Mouse (Mus musculus) CH12.LX (cell line): ENCODE measurements around the gene Eps8. TPM values are rescaled to one million over a fixed set of nuclear protein-coding genes. Genes with fewer than 3 reads are reported as not detected.

Experiments used
- DNase-seq: peaks from one replicate; pipeline ENCODE4 v3.0.0-alpha.2; 2013; ENCODE audit errors: extremely low read depth
- H3K27ac ChIP-seq: 2 replicates; pipeline ENCODE4 v1.5.1; 2012; ENCODE audit warnings: low read depth, mild to moderate bottlenecking, control low read depth, moderate library complexity; ENCODE audit not compliant: insufficient read depth
- H3K27me3 ChIP-seq: replicated peaks from 2 replicates; pipeline ENCODE3; 2012; ENCODE audit warnings: inconsistent platforms
- H3K36me3 ChIP-seq, 2 experiments: replicated peaks in 1 of 2; 2 replicates each; pipeline versions ENCODE3 to v1.6.1; 2012; ENCODE audit warnings: inconsistent platforms in 1 of 2, low read length in 1 of 2, mild to moderate bottlenecking in 1 of 2, mixed read lengths in 1 of 2, moderate library complexity in 1 of 2; ENCODE audit not compliant: control insufficient read depth in 1 of 2, insufficient read depth in 1 of 2
- H3K4me1 ChIP-seq, 2 experiments: 2 replicates each; pipeline ENCODE4 v1.6.1; 2012; ENCODE audit warnings: inconsistent platforms in 1 of 2, moderate library complexity in 1 of 2; ENCODE audit not compliant: insufficient read depth in 2 of 2, control insufficient read depth in 1 of 2
- H3K4me2 ChIP-seq: 2 replicates; pipeline ENCODE4 v1.6.1; 2012; ENCODE audit warnings: low read depth, mild to moderate bottlenecking, control low read depth; ENCODE audit not compliant: poor library complexity, insufficient read depth, severe bottlenecking
- H3K4me3 ChIP-seq, 3 experiments: fragments of 150-350 bp in 1 of 3; sonication (generic) in 1 of 3; replicated peaks in 1 of 3; 2 replicates each; pipeline versions ENCODE3 to v1.5.1; 2011 to 2012; ENCODE audit warnings: low read depth in 2 of 3, low read length in 2 of 3, mild to moderate bottlenecking in 2 of 3, moderate library complexity in 2 of 3, control low read depth in 1 of 3, improper control_type of control experiment in 1 of 3, inconsistent platforms in 1 of 3, mixed read lengths in 1 of 3; ENCODE audit not compliant: poor library complexity in 1 of 3
- H3K79me2 ChIP-seq: replicated peaks from 2 replicates; pipeline ENCODE4 v1.6.1; 2012; ENCODE audit warnings: mild to moderate bottlenecking, moderate library complexity; ENCODE audit not compliant: control insufficient read depth, poor library complexity, insufficient read depth, severe bottlenecking; ENCODE audit errors: extremely low read depth
- H3K9ac ChIP-seq: 2 replicates; pipeline ENCODE4 v1.6.1; 2012; ENCODE audit warnings: low read depth, mild to moderate bottlenecking, control low read depth, moderate library complexity; ENCODE audit not compliant: insufficient read depth
- H3K9me3 ChIP-seq: replicated peaks from 2 replicates; pipeline ENCODE3; 2012; ENCODE audit warnings: low read length, inconsistent platforms, mixed read lengths
- BHLHE40 ChIP-seq: IDR thresholded peaks from 2 replicates; pipeline ENCODE4 v1.6.1; 2011; ENCODE audit warnings: mild to moderate bottlenecking, low read depth, low read length, improper control_type of control experiment
- CHD1 ChIP-seq: IDR thresholded peaks from 2 replicates; pipeline ENCODE4 v1.6.1; 2012; ENCODE audit warnings: low read depth, low read length, improper control_type of control experiment, inconsistent platforms
- CHD2 ChIP-seq: IDR thresholded peaks from 2 replicates; pipeline ENCODE4 v1.6.1; 2011; ENCODE audit warnings: low read length, improper control_type of control experiment
- CTCF ChIP-seq, 2 experiments: IDR thresholded peaks in 1 of 2; conservative IDR thresholded peaks in 1 of 2; 2 replicates each; pipeline ENCODE4 v1.5.1; 2011 to 2012; ENCODE audit warnings: low read depth in 2 of 2, low read length in 2 of 2, improper control_type of control experiment in 1 of 2, inconsistent platforms in 1 of 2, mild to moderate bottlenecking in 1 of 2, moderate library complexity in 1 of 2
- ELF1 ChIP-seq: IDR thresholded peaks from 2 replicates; pipeline ENCODE4 v1.6.1; 2014; ENCODE audit warnings: low read depth, mild to moderate bottlenecking, inconsistent platforms, low read length, improper control_type of control experiment
- EP300 ChIP-seq: IDR thresholded peaks from 2 replicates; pipeline ENCODE4 v1.6.1; 2011; ENCODE audit warnings: low read length, improper control_type of control experiment
- ETS1 ChIP-seq: conservative IDR thresholded peaks from 2 replicates; pipeline ENCODE4 v1.6.1; 2012; ENCODE audit warnings: low read depth, mild to moderate bottlenecking, inconsistent platforms, low read length, improper control_type of control experiment, moderate library complexity
- GABPA ChIP-seq: IDR thresholded peaks from 2 replicates; pipeline ENCODE4 v1.6.1; 2012; ENCODE audit warnings: low read depth, low read length, improper control_type of control experiment, inconsistent platforms; ENCODE audit not compliant: insufficient replicate concordance
- JUN ChIP-seq: IDR thresholded peaks from 2 replicates; pipeline ENCODE4 v1.6.1; 2011; ENCODE audit warnings: low read depth, mild to moderate bottlenecking, low read length, improper control_type of control experiment, moderate library complexity; ENCODE audit not compliant: insufficient read depth
- JUND ChIP-seq: conservative IDR thresholded peaks from 2 replicates; pipeline ENCODE4 v1.6.1; 2011; ENCODE audit warnings: low read depth, low read length, improper control_type of control experiment
- MAFK ChIP-seq: IDR thresholded peaks from 2 replicates; pipeline ENCODE4 v1.6.1; 2011; ENCODE audit warnings: low read length, improper control_type of control experiment; ENCODE audit not compliant: insufficient replicate concordance
- MAX ChIP-seq: IDR thresholded peaks from 2 replicates; pipeline ENCODE4 v1.6.1; 2011; ENCODE audit warnings: low read length, improper control_type of control experiment
- MAZ ChIP-seq: IDR thresholded peaks from 2 replicates; pipeline ENCODE4 v1.6.1; 2012; ENCODE audit warnings: low read depth, mild to moderate bottlenecking, inconsistent platforms, low read length, improper control_type of control experiment, moderate library complexity
- NELFE ChIP-seq: IDR thresholded peaks from 2 replicates; pipeline ENCODE4 v1.6.1; 2011; ENCODE audit warnings: low read depth, low read length, improper control_type of control experiment
- NRF1 ChIP-seq: IDR thresholded peaks from 2 replicates; pipeline ENCODE4 v1.6.1; 2014; ENCODE audit warnings: low read depth, mild to moderate bottlenecking, inconsistent platforms, low read length, improper control_type of control experiment, moderate library complexity
- POLR2A ChIP-seq: IDR thresholded peaks from 2 replicates; pipeline ENCODE4 v1.6.1; 2011; ENCODE audit warnings: low read depth, mild to moderate bottlenecking, improper control_type of control experiment, low read length
- RAD21 ChIP-seq: IDR thresholded peaks from 2 replicates; pipeline ENCODE4 v1.6.1; 2011; ENCODE audit warnings: low read depth, mild to moderate bottlenecking, low read length, improper control_type of control experiment, moderate library complexity
- RCOR1 ChIP-seq: conservative IDR thresholded peaks from 2 replicates; pipeline ENCODE4 v1.6.1; 2012; ENCODE audit warnings: low read depth, mild to moderate bottlenecking, inconsistent platforms, low read length, improper control_type of control experiment
- TCF12 ChIP-seq: IDR thresholded peaks from 2 replicates; pipeline ENCODE4 v1.6.1; 2014; ENCODE audit warnings: low read depth, mild to moderate bottlenecking, inconsistent platforms, low read length, improper control_type of control experiment
- UBTF ChIP-seq: IDR thresholded peaks from 2 replicates; pipeline ENCODE4 v1.6.1; 2012; ENCODE audit warnings: low read depth, mild to moderate bottlenecking, inconsistent platforms, low read length, improper control_type of control experiment, moderate library complexity
- USF2 ChIP-seq: conservative IDR thresholded peaks from 2 replicates; pipeline ENCODE4 v1.6.1; 2011; ENCODE audit warnings: low read depth, low read length, improper control_type of control experiment
- ZMIZ1 ChIP-seq: IDR thresholded peaks from 2 replicates; pipeline ENCODE4 v1.6.1; 2012; ENCODE audit warnings: low read depth, mild to moderate bottlenecking, inconsistent platforms, low read length, improper control_type of control experiment
- dilution Hi-C: fragments of 300-500 bp; cut with MboI; formaldehyde crosslinking; loops from 2 replicates; pipeline ENCODE4 v1.14.3; 2020; ENCODE audit warnings: low sequenced_read_pairs; ENCODE audit not compliant: extremely low pct_unique_long_range_greater_than_20kb, extremely low pct_ligation_motif_present
- in situ Hi-C: fragments of 300-500 bp; cut with MboI; formaldehyde crosslinking; loops from 3 replicates; pipeline ENCODE4 v1.14.3; 2019; ENCODE audit warnings: low sequenced_read_pairs, low pct_ligation_motif_present, low pct_unique_long_range_greater_than_20kb, mixed read lengths
- polyA plus RNA-seq: library from polyadenylated mRNA; unstranded; fragments of >175 nt; gene quantifications from 2 replicates; pipeline ENCODE4 v1.2.1, GENCODE M21; 2012; ENCODE audit warnings: low read depth; ENCODE audit not compliant: insufficient read length
- total RNA-seq, 2 experiments: library from RNA; depleted of rRNA; stranded (reverse); fragments of 300-350 nt in 1 of 2; fragments of >200 nt in 1 of 2; gene quantifications; 2 replicates each; pipeline ENCODE4 v1.2.3; 2012 to 2014

Eps8 gene
- total and polyA plus RNA-seq, 3 experiments: 2.2 to 7.4 (median 2.2) TPM

DNA sequence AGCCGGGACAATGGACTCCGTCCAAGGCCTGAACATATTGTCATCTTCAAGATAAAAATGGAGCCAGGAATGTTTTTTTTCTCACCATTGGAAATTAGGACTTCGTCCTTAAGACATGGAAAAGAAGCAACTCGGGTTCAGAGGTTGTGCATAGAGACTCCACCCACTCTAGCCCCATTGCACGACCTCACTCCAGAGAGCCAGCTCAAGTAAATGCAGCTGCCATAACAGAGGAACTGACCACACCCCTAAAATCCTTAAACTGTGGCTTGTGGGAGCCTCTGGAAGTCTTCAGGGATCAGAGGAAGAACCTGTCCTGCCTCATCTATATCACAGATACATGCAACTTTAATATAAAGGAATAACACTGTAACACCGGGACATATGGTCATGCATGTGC lies 155.9 kb downstream of the Eps8 start:
- H3K4me2 ChIP-seq: no peak overlapping the region
- DNase-seq: no peak
- in situ Hi-C loops: no loop called here
- peaks cover 6 to 37% of the 10 kb centered on the region in 2 experiments for H3K4me1 ChIP-seq
- no peak overlapping the region for H3K9ac ChIP-seq
- H3K27ac ChIP-seq: no peak overlapping the region
- dilution Hi-C loops: no loop called here
- TF ChIP-seq MAFK: no peak
- TF ChIP-seq RCOR1: no peak
- no peak for TF ChIP-seq USF2
- TF ChIP-seq CHD2: no peak
- TF ChIP-seq ELF1: no peak
- no peak for TF ChIP-seq UBTF
- TF ChIP-seq CHD1: no peak
- no peak for TF ChIP-seq ZMIZ1
- H3K4me3 ChIP-seq: no peak overlapping the region
- no peaks in the 10 kb centered on the region for H3K79me2 ChIP-seq
- peaks cover 0 to 11% of the 10 kb centered on the region in 2 experiments for H3K36me3 ChIP-seq
- no peaks in the 10 kb centered on the region for H3K27me3 ChIP-seq
- no peaks in the 10 kb centered on the region for H3K9me3 ChIP-seq

DNA sequence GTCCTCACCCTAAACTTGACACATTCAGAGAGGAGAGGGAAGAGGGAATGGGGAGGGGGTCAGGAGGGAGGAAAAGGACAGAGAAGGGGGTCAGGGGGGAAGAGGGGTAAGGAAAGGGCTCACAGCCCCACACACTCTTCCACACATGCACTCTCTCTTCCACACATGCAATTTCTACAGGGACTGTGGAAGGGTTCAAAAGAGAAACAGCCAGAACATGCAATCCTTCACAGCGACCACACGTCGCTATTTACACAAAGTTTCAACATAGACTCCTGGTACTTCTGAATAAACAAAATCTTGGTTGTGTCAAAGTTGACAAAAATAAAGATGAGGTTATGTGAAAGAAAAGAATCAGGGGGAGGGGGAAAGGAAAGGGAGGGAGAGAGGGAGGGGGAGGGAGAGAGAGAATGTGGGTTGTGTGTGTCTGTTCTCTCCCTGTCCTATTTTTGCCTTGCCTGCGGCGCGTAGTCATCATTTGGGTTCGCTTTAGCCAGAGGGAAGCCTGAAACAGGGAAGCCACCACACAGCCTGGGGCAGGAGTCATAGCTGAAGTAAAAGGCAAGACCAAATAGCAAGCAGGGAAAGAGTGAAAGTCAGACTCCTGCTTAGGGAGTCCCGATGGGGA lies 157.4 kb downstream of the Eps8 start:
- no peak for DNase-seq
- Histone ChIP-seq H3K27me3 (no peaks in the 10 kb centered on the region), H3K36me3 (peaks cover 0 to 11% of the 10 kb centered on the region in 2 experiments), H3K4me1 (peaks cover 4 to 37% of the 10 kb centered on the region in 2 experiments), H3K9me3 (no peaks in the 10 kb centered on the region), H3K4me2 (no peak overlapping the region), H3K4me3 (no peak overlapping the region), H3K79me2 (no peaks in the 10 kb centered on the region), H3K27ac (no peak overlapping the region), H3K9ac (no peak overlapping the region)
- in situ Hi-C loops: no loop called here
- TF ChIP-seq EP300: no peak
- no peak for TF ChIP-seq NRF1
- no peak for TF ChIP-seq RCOR1
- no peak for TF ChIP-seq GABPA
- no peak for TF ChIP-seq TCF12
- no peak for TF ChIP-seq JUND
- TF ChIP-seq MAZ: no peak
- no peak for TF ChIP-seq UBTF
- no peak for TF ChIP-seq JUN
- TF ChIP-seq CHD1: no peak
- no peak for TF ChIP-seq CTCF (conservative IDR thresholded peaks at IDR 0.05 in 1 of 2, IDR thresholded peaks at IDR 0.05 in 1 of 2; ENCODE audit: low read depth in 2 of 2, low read length in 2 of 2)
- no peak for TF ChIP-seq MAX
- TF ChIP-seq NELFE: no peak
- no peak for TF ChIP-seq USF2
- no peak for TF ChIP-seq ETS1
- TF ChIP-seq RAD21: no peak
- no peak for TF ChIP-seq MAFK
- TF ChIP-seq BHLHE40: no peak
- no peak for TF ChIP-seq POLR2A
- dilution Hi-C loops: no loop called here
